Mouse (Mus musculus) heart, postnatal 0 days (tissue): ENCODE data around the gene Gpc3. TPM values are rescaled to one million over a fixed set of nuclear protein-coding genes. Genes with fewer than 3 reads are reported as not detected.

ENCODE experiments used
- ATAC-seq: fragments of 200-750 bp; cut with Nextera tagmentation; 2 replicates; pipeline ENCODE4 v1.8.0; 2017; ENCODE audit warnings: low read depth, moderate number of reproducible peaks, moderate library complexity; ENCODE audit not compliant: insufficient read depth
- DNase-seq: peaks from one replicate; pipeline ENCODE4 v3.0.0-alpha.2; 2016; ENCODE audit warnings: low spot score
- H3K27ac ChIP-seq: fragments of 300-500 bp; sonication (generic); 2 replicates; pipeline ENCODE4 v1.5.1; 2014; ENCODE audit warnings: low read depth, mild to moderate bottlenecking
- H3K27me3 ChIP-seq: fragments of 300-500 bp; sonication (generic); 2 replicates; pipeline ENCODE4 v1.6.1; 2014; ENCODE audit warnings: low read length, mixed read lengths; ENCODE audit not compliant: control insufficient read depth, insufficient read depth
- H3K36me3 ChIP-seq: fragments of 300-500 bp; sonication (generic); replicated peaks from 2 replicates; pipeline ENCODE4 v1.6.1; 2014; ENCODE audit warnings: low read length, mixed read lengths; ENCODE audit not compliant: control insufficient read depth, insufficient read depth
- H3K4me1 ChIP-seq: fragments of 300-500 bp; sonication (generic); 2 replicates; pipeline ENCODE4 v1.6.1; 2014; ENCODE audit warnings: antibody characterized with exemption; ENCODE audit not compliant: control insufficient read depth, insufficient read depth
- H3K4me2 ChIP-seq: fragments of 300-500 bp; sonication (generic); 2 replicates; pipeline ENCODE4 v1.6.1; 2014; ENCODE audit warnings: low read depth, mild to moderate bottlenecking, low read length, moderate library complexity
- H3K4me3 ChIP-seq: fragments of 300-500 bp; sonication (generic); 2 replicates; pipeline ENCODE4 v1.5.1; 2014; ENCODE audit warnings: low read depth, low read length
- H3K9ac ChIP-seq: fragments of 300-500 bp; sonication (generic); replicated peaks from 2 replicates; pipeline ENCODE4 v1.6.1; 2014; ENCODE audit warnings: low read depth, low read length, mixed read lengths
- H3K9me3 ChIP-seq: fragments of 300-500 bp; sonication (generic); replicated peaks from 2 replicates; pipeline ENCODE4 v1.6.1; 2016; ENCODE audit warnings: low read length; ENCODE audit not compliant: control insufficient read depth
- CTCF ChIP-seq: IDR thresholded peaks from 2 replicates; pipeline ENCODE4 v1.5.1; 2016; ENCODE audit warnings: antibody characterized with exemption, control low read depth, low read depth
- EP300 ChIP-seq: IDR thresholded peaks from 2 replicates; pipeline ENCODE4 v1.6.1; 2016; ENCODE audit warnings: antibody characterized with exemption, low read depth
- WGBS: fragments of 180-500 bp; shearing (Covaris S2); extraction: QIAGEN DNeasy Blood & Tissue Kit; methylation state at CpG from one replicate; pipeline ENCODE4 v1.1.7; 2014; 5-methylcytosine and 5-hydroxymethylcytosine counted together
- polyA plus RNA-seq: library from polyadenylated mRNA; unstranded; fragments of >200 nt; fragmentation: Nextera tagmentation; extraction: Ambion mirVana; gene quantifications from 2 replicates; pipeline ENCODE4 v1.2.1, GENCODE M21; 2015
- total RNA-seq: library from RNA; depleted of rRNA; stranded (reverse); fragments of >200 nt; gene quantifications from 2 replicates; pipeline ENCODE4 v1.2.3, GENCODE M21; 2014; ENCODE audit warnings: low replicate concordance

Gene Gpc3
- total and polyA plus RNA-seq, 2 experiments from 2014 or later, result 45.1 to 140 TPM

DNA sequence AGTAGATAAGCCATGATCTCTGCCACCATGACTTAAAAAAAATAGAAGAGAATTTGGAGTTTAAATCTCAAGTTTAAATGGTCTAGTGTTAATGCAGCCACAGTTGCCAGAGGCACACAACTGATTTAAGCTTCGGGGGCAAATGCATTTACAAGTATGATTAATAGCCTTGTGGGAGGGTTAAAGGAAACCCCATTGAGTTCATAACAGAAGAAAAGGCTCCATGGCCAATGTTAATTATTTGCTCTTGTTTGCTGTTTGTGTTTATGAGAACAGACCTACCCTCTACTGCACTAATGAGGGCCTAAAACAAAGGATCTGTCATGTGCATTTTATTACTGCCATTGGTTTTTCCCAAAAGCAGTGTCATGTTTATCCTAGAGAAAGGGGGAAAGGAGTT lies 62.5 kb downstream of the Gpc3 start:
- DNase-seq, result no peak
- Histone ChIP-seq H3K9me3 (no peaks in the 10 kb centered on the region), H3K4me2 (no peak overlapping the region), H3K27ac (no peak overlapping the region), H3K4me1 (no peaks in the 10 kb centered on the region), H3K27me3 (no peaks in the 10 kb centered on the region), H3K4me3 (no peak overlapping the region), H3K9ac (no peak overlapping the region), H3K36me3 (no peaks in the 10 kb centered on the region)
- no peak for ATAC-seq
- TF ChIP-seq CTCF, result no peak
- no peak for TF ChIP-seq EP300
- 64% methylated on average over 1 of the region's 1 CpGs for WGBS

DNA sequence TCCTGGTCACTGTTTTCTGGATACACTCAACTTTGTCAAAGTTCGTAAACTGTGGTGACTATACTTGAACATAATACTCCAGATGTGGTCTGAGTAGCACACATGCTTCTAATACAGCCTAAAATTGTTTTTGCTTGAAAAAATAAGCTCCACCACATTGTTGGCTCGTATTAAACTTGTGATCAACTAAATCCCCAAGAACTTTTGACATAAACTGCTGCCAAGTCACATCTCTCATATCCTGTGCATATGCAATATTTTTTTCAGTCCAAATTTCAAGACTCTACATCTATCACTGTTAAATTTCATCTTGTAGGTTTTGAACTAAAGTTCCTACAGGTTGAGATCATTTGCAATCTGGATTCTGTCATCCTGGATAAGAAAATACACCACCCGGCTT lies 69.1 kb downstream of the Gpc3 start:
- H3K9ac ChIP-seq, result no peak overlapping the region
- ATAC-seq, result no peak
- 59% methylated on average over 3 of the region's 3 CpGs for WGBS
- no peak overlapping the region for H3K4me2 ChIP-seq
- H3K4me3 ChIP-seq, result no peak overlapping the region
- DNase-seq, result no peak
- no peaks in the 10 kb centered on the region for H3K36me3 ChIP-seq
- no peaks in the 10 kb centered on the region for H3K4me1 ChIP-seq
- H3K27ac ChIP-seq, result no peak overlapping the region
- no peaks in the 10 kb centered on the region for H3K9me3 ChIP-seq
- TF ChIP-seq CTCF, result no peak
- TF ChIP-seq EP300, result no peak
- no peaks in the 10 kb centered on the region for H3K27me3 ChIP-seq

DNA sequence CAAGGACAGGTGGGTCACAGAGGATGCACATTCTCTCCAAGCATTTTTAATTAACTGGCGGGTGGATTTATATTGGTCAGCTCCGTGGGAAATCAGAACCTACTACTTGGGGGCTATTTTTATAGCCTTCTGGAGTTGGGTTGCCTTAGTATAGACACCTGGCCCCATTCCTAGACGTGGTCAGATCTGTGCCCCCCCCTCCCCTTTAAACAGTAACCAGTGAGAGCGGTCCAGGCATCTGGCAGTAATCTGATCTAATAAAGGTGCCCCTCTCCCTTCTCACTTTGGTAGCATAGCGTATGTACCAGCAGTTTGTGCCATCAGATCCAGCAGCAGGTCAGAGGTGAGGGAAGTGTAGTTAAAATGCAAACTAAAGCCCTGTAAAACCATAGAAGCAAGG lies 76.5 kb downstream of the Gpc3 start:
- no peaks in the 10 kb centered on the region for H3K9me3 ChIP-seq
- TF ChIP-seq CTCF (no peak), EP300 (no peak)
- H3K27ac ChIP-seq, result no peak overlapping the region
- no peaks in the 10 kb centered on the region for H3K4me1 ChIP-seq
- H3K36me3 ChIP-seq, result no peaks in the 10 kb centered on the region
- no peaks in the 10 kb centered on the region for H3K27me3 ChIP-seq
- H3K4me3 ChIP-seq, result no peak overlapping the region
- ATAC-seq (no peak), DNase-seq (no peak)
- 57% methylated on average over 5 of the region's 5 CpGs for WGBS
- H3K9ac ChIP-seq, result no peak overlapping the region
- H3K4me2 ChIP-seq, result no peak overlapping the region

DNA sequence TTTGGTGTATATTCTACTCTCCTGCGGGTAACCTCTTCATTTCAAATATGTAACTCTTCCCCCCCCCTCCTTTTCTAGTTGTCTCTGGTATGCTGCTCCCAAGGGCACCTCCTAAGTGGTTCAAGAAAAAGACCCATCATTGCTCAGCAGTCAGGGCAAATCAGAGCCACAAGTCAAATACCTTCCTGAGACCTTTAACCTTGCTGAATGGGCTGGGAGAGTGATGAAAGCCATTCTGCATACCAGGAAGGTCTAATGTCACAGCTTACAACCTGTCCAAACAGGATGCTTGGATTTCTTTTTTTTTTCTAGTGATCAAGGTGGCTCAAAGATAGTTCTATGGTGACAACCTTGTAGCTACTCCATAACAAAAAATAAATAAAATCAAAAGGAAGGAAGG lies 80.0 kb downstream of the Gpc3 start:
- WGBS, result 53% methylated on average over 1 of the region's 1 CpGs
- H3K36me3 ChIP-seq, result no peaks in the 10 kb centered on the region
- H3K27me3 ChIP-seq, result no peaks in the 10 kb centered on the region
- no peak overlapping the region for H3K4me2 ChIP-seq
- H3K9me3 ChIP-seq, result no peaks in the 10 kb centered on the region
- no peak overlapping the region for H3K4me3 ChIP-seq
- H3K4me1 ChIP-seq, result no peaks in the 10 kb centered on the region
- TF ChIP-seq CTCF (no peak), EP300 (no peak)
- ATAC-seq, result no peak
- DNase-seq, result no peak
- no peak overlapping the region for H3K27ac ChIP-seq
- no peak overlapping the region for H3K9ac ChIP-seq

DNA sequence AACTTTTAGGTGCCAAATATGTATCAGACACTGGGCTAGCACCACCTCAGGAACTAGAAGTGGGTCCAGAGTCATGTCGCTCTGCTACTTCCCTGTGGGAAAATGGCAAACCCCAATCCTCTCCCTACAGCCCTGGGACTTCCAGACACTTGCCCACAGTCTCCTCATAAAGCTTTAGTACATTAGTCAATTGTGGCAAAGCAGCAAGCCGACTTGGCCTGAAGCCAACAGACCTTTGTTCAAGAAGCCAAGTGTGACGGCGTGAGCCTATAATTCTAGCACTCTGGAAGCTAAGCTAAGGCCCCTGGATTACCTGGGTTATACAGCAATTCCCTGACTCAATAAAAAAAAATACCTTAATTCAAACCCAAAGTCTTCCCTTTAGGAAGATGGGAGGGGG lies 80.7 kb downstream of the Gpc3 start:
- no peak for TF ChIP-seq CTCF
- no peak for TF ChIP-seq EP300
- no peak for DNase-seq
- Histone ChIP-seq H3K4me2 (no peak overlapping the region), H3K27ac (no peak overlapping the region), H3K4me1 (no peaks in the 10 kb centered on the region), H3K9ac (no peak overlapping the region), H3K36me3 (no peaks in the 10 kb centered on the region), H3K27me3 (no peaks in the 10 kb centered on the region), H3K9me3 (no peaks in the 10 kb centered on the region), H3K4me3 (no peak overlapping the region)
- WGBS, result 52% methylated on average over 4 of the region's 4 CpGs
- no peak for ATAC-seq

DNA sequence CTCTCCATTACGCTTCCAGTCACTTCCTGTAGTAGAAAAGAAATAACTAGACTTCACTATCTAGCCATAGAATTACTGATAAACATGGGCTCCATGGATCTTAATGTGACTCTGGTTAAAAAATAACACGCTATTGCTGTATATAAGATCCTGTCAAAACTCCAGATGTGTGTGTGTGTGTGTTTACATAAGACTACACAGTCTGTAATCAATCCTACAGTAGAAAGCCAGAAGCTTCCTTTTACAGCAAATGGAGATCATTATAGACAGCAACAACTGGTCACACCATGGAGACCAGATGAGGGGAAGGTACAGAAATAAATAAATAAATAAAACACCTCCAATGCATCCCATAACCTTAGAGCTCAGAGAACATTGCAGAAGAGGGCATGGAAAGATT lies 81.6 kb downstream of the Gpc3 start:
- Histone ChIP-seq H3K4me3 (no peak overlapping the region), H3K9me3 (no peaks in the 10 kb centered on the region), H3K36me3 (no peaks in the 10 kb centered on the region), H3K27me3 (no peaks in the 10 kb centered on the region), H3K9ac (no peak overlapping the region), H3K4me2 (no peak overlapping the region), H3K4me1 (no peaks in the 10 kb centered on the region), H3K27ac (no peak overlapping the region)
- 62% methylated on average over 2 of the region's 2 CpGs for WGBS
- DNase-seq, result no peak
- TF ChIP-seq CTCF (no peak), EP300 (no peak)
- ATAC-seq, result no peak
